Mouse (Mus musculus): ENCODE data around the gene Emc9. TPM values are rescaled to one million over a fixed set of nuclear protein-coding genes. Genes with fewer than 3 reads are reported as not detected.

The Emc9 gene
- total RNA-seq, 2 experiments from 2014 or later: 2.6 TPM; not detected in 1

Other genes with a start within 250 kb of the Emc9 start
Only the 30 nearest of the 31 such genes appear.
- 12.7 and 16.9 TPM in 2 replicates for gene Dhrs4, start 106.5 kb downstream of the Emc9 start, total RNA-seq (2015; ENCODE audit: low replicate concordance)
- 9.8 and 19.1 TPM in 2 replicates for gene Dhrs4, start 106.5 kb downstream of the Emc9 start, total RNA-seq (2017; ENCODE audit: low replicate concordance)
- not detected in 2 replicates for gene Carmil3, start 94.7 kb downstream of the Emc9 start, total RNA-seq (2015; ENCODE audit: low replicate concordance)
- gene Carmil3, start 94.7 kb downstream of the Emc9 start, total RNA-seq (2017; ENCODE audit: low replicate concordance): not detected in 2 replicates
- not detected in 2 replicates for gene Cpne6, start 74.9 kb downstream of the Emc9 start, total RNA-seq (2015; ENCODE audit: low replicate concordance)
- gene Cpne6, start 74.9 kb downstream of the Emc9 start, total RNA-seq (2017; ENCODE audit: low replicate concordance): not detected in 2 replicates
- 0.19 and 0.42 TPM in 2 replicates for gene Nrl, start 60.3 kb downstream of the Emc9 start, total RNA-seq (2015; ENCODE audit: low replicate concordance)
- gene Nrl, start 60.3 kb downstream of the Emc9 start, total RNA-seq (2017; ENCODE audit: low replicate concordance): 0.42 TPM in 1 of 2 replicates, not detected in the other
- gene Pck2, start 45.0 kb downstream of the Emc9 start, total RNA-seq (2015; ENCODE audit: low replicate concordance): 20.4 and 28.6 TPM in 2 replicates
- gene Pck2, start 45.0 kb downstream of the Emc9 start, total RNA-seq (2017; ENCODE audit: low replicate concordance): 60.3 and 66.5 TPM in 2 replicates
- 18.2 and 21.9 TPM in 2 replicates for gene Dcaf11, start 25.3 kb downstream of the Emc9 start, total RNA-seq (2015; ENCODE audit: low replicate concordance)
- 46.2 and 54.9 TPM in 2 replicates for gene Dcaf11, start 25.3 kb downstream of the Emc9 start, total RNA-seq (2017; ENCODE audit: low replicate concordance)
- gene A730061H03Rik, start 24.9 kb downstream of the Emc9 start, total RNA-seq (2015; ENCODE audit: low replicate concordance): not detected in 2 replicates
- 4.8 TPM in 1 of 2 replicates, not detected in the other for gene A730061H03Rik, start 24.9 kb downstream of the Emc9 start, total RNA-seq (2017; ENCODE audit: low replicate concordance)
- gene Fitm1, start 9.7 kb downstream of the Emc9 start, total RNA-seq (2015; ENCODE audit: low replicate concordance): not detected in 2 replicates
- gene Fitm1, start 9.7 kb downstream of the Emc9 start, total RNA-seq (2017; ENCODE audit: low replicate concordance): not detected in 2 replicates
- gene Psme1, start 7.2 kb downstream of the Emc9 start, total RNA-seq (2015; ENCODE audit: low replicate concordance): 271 and 301 TPM in 2 replicates
- 107 and 147 TPM in 2 replicates for gene Psme1, start 7.2 kb downstream of the Emc9 start, total RNA-seq (2017; ENCODE audit: low replicate concordance)
- gene Psme2, start 5.8 kb upstream of the Emc9 start, total RNA-seq (2015; ENCODE audit: low replicate concordance): 74.0 and 102 TPM in 2 replicates
- 83.1 and 86.1 TPM in 2 replicates for gene Psme2, start 5.8 kb upstream of the Emc9 start, total RNA-seq (2017; ENCODE audit: low replicate concordance)
- 6.5 and 9.4 TPM in 2 replicates for gene Rnf31, start 6.4 kb upstream of the Emc9 start, total RNA-seq (2015; ENCODE audit: low replicate concordance)
- gene Rnf31, start 6.4 kb upstream of the Emc9 start, total RNA-seq (2017; ENCODE audit: low replicate concordance): 7.1 and 8.9 TPM in 2 replicates
- 65.1 and 69.8 TPM in 2 replicates for gene Irf9, start 18.3 kb upstream of the Emc9 start, total RNA-seq (2015; ENCODE audit: low replicate concordance)
- 104 and 106 TPM in 2 replicates for gene Irf9, start 18.3 kb upstream of the Emc9 start, total RNA-seq (2017; ENCODE audit: low replicate concordance)
- gene Rec8, start 32.7 kb upstream of the Emc9 start, total RNA-seq (2015; ENCODE audit: low replicate concordance): 1.7 TPM in 1 of 2 replicates, not detected in the other
- 0.84 and 2.2 TPM in 2 replicates for gene Rec8, start 32.7 kb upstream of the Emc9 start, total RNA-seq (2017; ENCODE audit: low replicate concordance)
- gene Ipo4, start 50.7 kb upstream of the Emc9 start, total RNA-seq (2015; ENCODE audit: low replicate concordance): 3.7 and 29.7 TPM in 2 replicates
- 7.0 and 13.8 TPM in 2 replicates for gene Ipo4, start 50.7 kb upstream of the Emc9 start, total RNA-seq (2017; ENCODE audit: low replicate concordance)
- 0.96 and 5.4 TPM in 2 replicates for gene Gm49378, start 52.6 kb upstream of the Emc9 start, total RNA-seq (2015; ENCODE audit: low replicate concordance)
- 5.4 TPM in 1 of 2 replicates, not detected in the other for gene Gm49378, start 52.6 kb upstream of the Emc9 start, total RNA-seq (2017; ENCODE audit: low replicate concordance)
- gene Tm9sf1, start 58.5 kb upstream of the Emc9 start, total RNA-seq (2015; ENCODE audit: low replicate concordance): 9.6 and 14.2 TPM in 2 replicates
- gene Tm9sf1, start 58.5 kb upstream of the Emc9 start, total RNA-seq (2017; ENCODE audit: low replicate concordance): 12.0 and 20.5 TPM in 2 replicates
- 0.84 TPM in 1 of 2 replicates, not detected in the other for gene Tssk4, start 64.9 kb upstream of the Emc9 start, total RNA-seq (2015; ENCODE audit: low replicate concordance)
- gene Tssk4, start 64.9 kb upstream of the Emc9 start, total RNA-seq (2017; ENCODE audit: low replicate concordance): 0.28 and 0.68 TPM in 2 replicates
- 4.6 and 10.4 TPM in 2 replicates for gene Mdp1, start 75.2 kb upstream of the Emc9 start, total RNA-seq (2015; ENCODE audit: low replicate concordance)
- 7.1 and 8.4 TPM in 2 replicates for gene Mdp1, start 75.2 kb upstream of the Emc9 start, total RNA-seq (2017; ENCODE audit: low replicate concordance)
- gene Gmpr2, start 86.6 kb upstream of the Emc9 start, total RNA-seq (2015; ENCODE audit: low replicate concordance): 1.5 and 2.7 TPM in 2 replicates
- 6.9 and 8.5 TPM in 2 replicates for gene Gmpr2, start 86.6 kb upstream of the Emc9 start, total RNA-seq (2017; ENCODE audit: low replicate concordance)
- 89.5 and 91.3 TPM in 2 replicates for gene Nedd8, start 86.8 kb upstream of the Emc9 start, total RNA-seq (2015; ENCODE audit: low replicate concordance)
- gene Nedd8, start 86.8 kb upstream of the Emc9 start, total RNA-seq (2017; ENCODE audit: low replicate concordance): 66.5 and 67.1 TPM in 2 replicates
- gene Tinf2, start 96.5 kb upstream of the Emc9 start, total RNA-seq (2015; ENCODE audit: low replicate concordance): 7.7 and 10.2 TPM in 2 replicates
- gene Tinf2, start 96.5 kb upstream of the Emc9 start, total RNA-seq (2017; ENCODE audit: low replicate concordance): 12.9 and 13.1 TPM in 2 replicates
- gene Tgm1, start 128.6 kb upstream of the Emc9 start, total RNA-seq (2015; ENCODE audit: low replicate concordance): 0.96 TPM in 1 of 2 replicates, not detected in the other
- gene Tgm1, start 128.6 kb upstream of the Emc9 start, total RNA-seq (2017; ENCODE audit: low replicate concordance): 0.14 and 0.85 TPM in 2 replicates
- gene Rabggta, start 137.0 kb upstream of the Emc9 start, total RNA-seq (2015; ENCODE audit: low replicate concordance): 2.3 and 5.4 TPM in 2 replicates
- gene Rabggta, start 137.0 kb upstream of the Emc9 start, total RNA-seq (2017; ENCODE audit: low replicate concordance): 2.1 and 2.2 TPM in 2 replicates
- gene Dhrs1, start 160.4 kb upstream of the Emc9 start, total RNA-seq (2015; ENCODE audit: low replicate concordance): 22.4 and 27.1 TPM in 2 replicates
- 3.9 and 14.9 TPM in 2 replicates for gene Dhrs1, start 160.4 kb upstream of the Emc9 start, total RNA-seq (2017; ENCODE audit: low replicate concordance)
- gene Nop9, start 160.4 kb upstream of the Emc9 start, total RNA-seq (2015; ENCODE audit: low replicate concordance): 6.5 and 11.3 TPM in 2 replicates
- 3.7 and 3.9 TPM in 2 replicates for gene Nop9, start 160.4 kb upstream of the Emc9 start, total RNA-seq (2017; ENCODE audit: low replicate concordance)
- 2.1 TPM in 1 of 2 replicates, not detected in the other for gene Cideb, start 173.2 kb upstream of the Emc9 start, total RNA-seq (2015; ENCODE audit: low replicate concordance)
- 0.94 TPM in 1 of 2 replicates, not detected in the other for gene Cideb, start 173.2 kb upstream of the Emc9 start, total RNA-seq (2017; ENCODE audit: low replicate concordance)
- not detected in 2 replicates for gene Ltb4r2, start 176.1 kb upstream of the Emc9 start, total RNA-seq (2015; ENCODE audit: low replicate concordance)
- 0.14 TPM in 1 of 2 replicates, not detected in the other for gene Ltb4r2, start 176.1 kb upstream of the Emc9 start, total RNA-seq (2017; ENCODE audit: low replicate concordance)
- 6.3 and 14.8 TPM in 2 replicates for gene Ltb4r1, start 180.7 kb upstream of the Emc9 start, total RNA-seq (2015; ENCODE audit: low replicate concordance)
- gene Ltb4r1, start 180.7 kb upstream of the Emc9 start, total RNA-seq (2017; ENCODE audit: low replicate concordance): 9.3 and 21.8 TPM in 2 replicates
- gene Adcy4, start 198.8 kb upstream of the Emc9 start, total RNA-seq (2015; ENCODE audit: low replicate concordance): not detected in 2 replicates
- not detected in 2 replicates for gene Adcy4, start 198.8 kb upstream of the Emc9 start, total RNA-seq (2017; ENCODE audit: low replicate concordance)
- 17.1 and 22.6 TPM in 2 replicates for gene Ripk3, start 203.6 kb upstream of the Emc9 start, total RNA-seq (2015; ENCODE audit: low replicate concordance)
- gene Ripk3, start 203.6 kb upstream of the Emc9 start, total RNA-seq (2017; ENCODE audit: low replicate concordance): 6.7 and 7.2 TPM in 2 replicates

Data from erythroblast, adult 5-6 weeks (primary cell).